Mouse (Mus musculus) olfactory bulb, adult 2 months (tissue): ENCODE results near the gene Olfr279. TPM values are rescaled to one million over a fixed set of nuclear protein-coding genes. Genes with fewer than 3 reads are reported as not detected.

Source experiments
- H3K27ac ChIP-seq: fragments of 200-500 bp; 2 replicates; pipeline ENCODE4 v1.5.1; 2012; ENCODE audit warnings: low read depth, low read length; ENCODE audit not compliant: insufficient read depth
- H3K4me1 ChIP-seq: fragments of 200-500 bp; 2 replicates; pipeline ENCODE4 v1.6.1; 2012; ENCODE audit warnings: low read length; ENCODE audit not compliant: control insufficient read depth, insufficient read depth
- H3K4me3 ChIP-seq: fragments of 200-500 bp; 2 replicates; pipeline ENCODE4 v1.5.1; 2012; ENCODE audit warnings: mild to moderate bottlenecking, low read depth, low read length, moderate library complexity; ENCODE audit not compliant: insufficient read depth
- CTCF ChIP-seq: fragments of 200-500 bp; IDR thresholded peaks from 2 replicates; pipeline ENCODE4 v1.5.1; 2012; ENCODE audit warnings: low read depth, mild to moderate bottlenecking, low read length, moderate library complexity; ENCODE audit not compliant: insufficient read depth
- POLR2A ChIP-seq: fragments of 200-500 bp; IDR thresholded peaks from 2 replicates; pipeline ENCODE4 v1.6.1; 2012; ENCODE audit warnings: mild to moderate bottlenecking, low read depth, low read length, moderate library complexity; ENCODE audit not compliant: insufficient read depth
- WGBS: fragments of 180-500 bp; shearing (Covaris S2); methylation state at CpG from one replicate; pipeline ENCODE4 v1.1.7; 2018; 5-methylcytosine and 5-hydroxymethylcytosine counted together
- polyA plus RNA-seq: library from polyadenylated mRNA; stranded (reverse); fragments of >200 nt; gene quantifications from 2 replicates; pipeline ENCODE4 v1.2.4, GENCODE M21; 2012; ENCODE audit warnings: low replicate concordance; ENCODE audit not compliant: missing spikeins, insufficient read depth, insufficient read length

The Olfr279 gene
- 143 TPM in 1 of 2 replicates, not detected in the other for polyA plus RNA-seq

- Histone ChIP-seq H3K27ac (no peak within 1 kb of the TSS), H3K4me3 (no peak within 1 kb of the TSS), H3K4me1 (peaks cover 2% of the 10 kb centered on the region; the same call in 1 of the 2 replicates)
- TF ChIP-seq CTCF (no peak), POLR2A (no peak)
- 65% methylated on average over 4 of the region's 4 CpGs for whole genome bisulfite sequencing
These were observed at the start of gene Olfr279 for GRCm38 (mm10) chr15:98492102-98492501. Olfr279 (plus strand) TSS chr15:98492402.

DNA sequence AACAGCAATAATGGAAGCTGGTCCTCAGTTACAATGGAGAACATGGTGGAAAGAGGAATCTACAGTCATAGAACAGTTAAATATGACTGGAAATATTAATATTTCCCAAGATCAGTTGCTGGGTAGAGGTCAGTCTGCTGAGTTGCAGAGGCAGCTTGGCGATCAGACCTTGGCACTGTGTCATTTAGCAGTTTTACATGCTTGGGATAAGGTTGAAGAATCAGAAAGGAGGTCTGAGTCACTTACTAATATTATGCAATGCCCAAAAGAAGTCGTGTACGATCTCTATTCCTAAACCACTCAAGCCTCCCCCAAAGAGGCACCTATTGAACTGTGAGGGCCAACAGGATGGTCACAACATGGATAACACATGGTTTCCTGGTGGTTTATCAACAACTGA lies 47.6 kb upstream of the Olfr279 start:
- H3K4me3 ChIP-seq: no peak overlapping the region
- no peak for TF ChIP-seq POLR2A
- TF ChIP-seq CTCF: no peak
- H3K4me1 ChIP-seq: no peaks in the 10 kb centered on the region
- H3K27ac ChIP-seq: no peak overlapping the region
- whole genome bisulfite sequencing: 76% methylated on average over 3 of the region's 3 CpGs

DNA sequence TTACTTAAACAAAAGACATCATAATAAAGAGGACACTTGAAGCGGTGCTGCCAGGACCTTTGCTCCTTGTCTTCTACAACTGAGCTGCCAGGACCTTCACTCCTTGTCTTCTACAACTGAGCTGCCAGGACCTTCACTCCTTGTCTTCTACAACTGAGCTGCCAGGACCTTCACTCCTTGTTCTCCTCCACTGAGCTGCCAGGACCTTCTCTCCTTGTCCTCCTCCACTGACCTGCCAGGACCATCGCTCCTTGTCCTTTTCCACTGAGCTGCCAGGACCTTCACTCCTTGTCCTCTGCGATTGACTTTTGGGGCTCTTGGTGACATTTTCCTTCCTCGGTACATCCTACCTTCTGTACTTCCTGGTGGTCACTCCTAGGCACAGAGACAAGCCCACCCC lies 43.7 kb upstream of the Olfr279 start:
- no peak overlapping the region for H3K4me3 ChIP-seq
- no peaks in the 10 kb centered on the region for H3K4me1 ChIP-seq
- TF ChIP-seq POLR2A (no peak), CTCF (no peak)
- no peak overlapping the region for H3K27ac ChIP-seq
- 53% methylated on average over 4 of the region's 4 CpGs for WGBS

DNA sequence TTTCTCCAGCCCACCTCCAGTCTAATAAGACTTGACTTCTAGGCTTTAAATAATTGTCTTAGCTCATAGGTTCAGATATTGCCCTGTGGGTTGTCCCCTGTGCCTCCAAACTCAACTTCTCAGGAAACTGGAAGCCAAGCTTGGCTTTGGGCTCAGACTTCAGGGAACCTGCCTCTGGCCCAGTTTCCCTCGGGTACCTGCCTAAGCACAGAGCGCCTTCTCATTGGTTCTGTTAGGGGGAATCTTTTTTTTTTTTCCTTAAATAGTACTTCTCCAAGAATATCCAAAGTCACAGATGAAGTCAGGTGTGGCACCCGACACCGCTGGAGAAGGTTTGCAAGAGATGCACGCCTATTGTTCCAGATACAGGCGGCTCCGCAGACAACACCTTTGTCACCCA lies 39.9 kb upstream of the Olfr279 start, which contains the start of gene Olfr281:
Gene Olfr281 (plus strand): TSS at position 301 of the 400 bp plus-strand sequence.
- no peak within 1 kb of the TSS for H3K4me3 ChIP-seq
- H3K27ac ChIP-seq: no peak within 1 kb of the TSS
- 90% methylated on average over 7 of the region's 7 CpGs for WGBS
- TF ChIP-seq CTCF (no peak), POLR2A (no peak)
- H3K4me1 ChIP-seq: no peaks in the 10 kb centered on the region

GRCm38 (mm10) chr15:98469596-98469995 lies 22.6 kb upstream of the Olfr279 start, which contains the start of gene OR5BS1P:
OR5BS1P (plus strand) TSS chr15:98469896.
- Histone ChIP-seq H3K4me1 (no peaks in the 10 kb centered on the region), H3K27ac (no peak within 1 kb of the TSS), H3K4me3 (no peak within 1 kb of the TSS)
- TF ChIP-seq POLR2A (no peak), CTCF (no peak)
- 92% methylated on average over 4 of the region's 4 CpGs for WGBS

DNA sequence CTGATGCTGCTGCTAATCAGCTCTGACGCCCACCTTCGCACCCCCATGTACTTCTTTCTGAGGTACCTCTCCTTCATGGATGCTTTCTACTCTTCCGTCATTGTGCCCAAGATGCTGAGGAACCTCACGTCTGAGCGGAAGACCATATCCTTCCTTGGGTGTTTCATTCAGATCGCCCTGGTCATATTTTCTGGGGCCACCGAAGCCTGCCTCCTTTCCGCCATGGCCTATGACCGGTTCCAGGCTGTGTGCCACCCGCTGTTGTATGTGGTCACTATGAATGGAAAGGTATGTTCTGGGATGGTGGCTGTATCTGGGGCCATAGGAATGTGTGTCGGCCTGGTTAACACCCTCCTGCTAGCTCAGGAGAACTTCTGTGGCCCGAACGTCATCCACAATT lies 20.7 kb upstream of the Olfr279 start:
- H3K4me3 ChIP-seq: no peak overlapping the region
- peaks cover 4% of the 10 kb centered on the region; the same call in 1 of the 2 replicates for H3K4me1 ChIP-seq
- no peak overlapping the region for H3K27ac ChIP-seq
- TF ChIP-seq POLR2A (no peak), CTCF (no peak)
- WGBS: 95% methylated on average over 13 of the region's 13 CpGs

DNA sequence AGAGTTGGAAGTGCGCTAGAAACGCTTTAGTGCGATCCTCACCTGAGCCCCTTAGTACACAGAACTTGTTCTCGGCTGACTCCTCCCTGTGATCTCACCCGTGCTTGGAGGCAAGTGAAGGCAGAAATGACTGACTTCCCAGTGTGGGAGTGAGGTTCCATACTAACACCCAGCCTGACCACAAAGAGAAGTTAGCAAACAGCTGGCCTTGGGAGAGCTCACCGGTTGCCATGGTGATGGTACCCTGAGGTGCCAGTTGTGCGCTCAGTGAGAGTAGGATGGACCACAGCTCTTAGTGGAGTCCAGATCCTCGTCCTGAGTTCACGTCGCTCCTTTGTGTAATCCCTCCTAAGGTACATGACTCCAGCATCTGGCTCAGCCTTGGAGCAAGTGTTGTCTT lies 17.2 kb upstream of the Olfr279 start:
- H3K27ac ChIP-seq: no peak overlapping the region
- H3K4me1 ChIP-seq: peaks cover 4% of the 10 kb centered on the region; the same call in 1 of the 2 replicates
- WGBS: 83% methylated on average over 10 of the region's 10 CpGs
- H3K4me3 ChIP-seq: no peak overlapping the region
- no peak for TF ChIP-seq POLR2A
- no peak for TF ChIP-seq CTCF

GRCm38 (mm10) chr15:98475382-98475781 lies 16.8 kb upstream of the Olfr279 start:
- no peak overlapping the region for H3K4me3 ChIP-seq
- H3K4me1 ChIP-seq: peaks cover 4% of the 10 kb centered on the region; the same call in 1 of the 2 replicates

DNA sequence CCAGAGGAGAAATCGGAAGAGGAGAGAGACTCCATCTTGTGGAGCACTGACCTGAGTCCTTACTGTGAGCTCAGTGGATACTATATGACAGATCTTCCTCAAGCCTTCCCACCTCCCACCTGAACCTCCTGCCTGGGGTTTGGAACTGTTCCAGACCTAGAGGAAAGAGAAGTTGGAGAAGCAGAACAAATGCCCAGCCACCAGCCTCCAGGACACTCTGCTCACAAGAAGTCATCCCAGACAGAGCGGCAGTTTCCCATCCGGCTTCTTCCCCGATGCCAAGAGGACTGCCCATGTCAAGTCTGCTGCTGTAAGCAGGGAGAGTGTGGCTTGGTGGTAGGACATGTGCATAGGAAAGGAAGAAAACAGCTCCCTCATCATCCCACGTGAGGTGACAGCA lies 15.9 kb upstream of the Olfr279 start:
- no peak for TF ChIP-seq CTCF
- no peak for TF ChIP-seq POLR2A
- WGBS: 73% methylated on average over 5 of the region's 5 CpGs
- Histone ChIP-seq H3K4me1 (peaks cover 4% of the 10 kb centered on the region; the same call in 1 of the 2 replicates), H3K4me3 (no peak overlapping the region), H3K27ac (no peak overlapping the region)

More at GRCm38 (mm10) chr15:98475382-98475781, 16.8 kb upstream of the Olfr279 start:
- 61% methylated on average over 10 of the region's 10 CpGs for WGBS
- no peak overlapping the region for H3K27ac ChIP-seq
- TF ChIP-seq POLR2A: no peak
- TF ChIP-seq CTCF: no peak; the same call in 1 of the 2 replicates

DNA sequence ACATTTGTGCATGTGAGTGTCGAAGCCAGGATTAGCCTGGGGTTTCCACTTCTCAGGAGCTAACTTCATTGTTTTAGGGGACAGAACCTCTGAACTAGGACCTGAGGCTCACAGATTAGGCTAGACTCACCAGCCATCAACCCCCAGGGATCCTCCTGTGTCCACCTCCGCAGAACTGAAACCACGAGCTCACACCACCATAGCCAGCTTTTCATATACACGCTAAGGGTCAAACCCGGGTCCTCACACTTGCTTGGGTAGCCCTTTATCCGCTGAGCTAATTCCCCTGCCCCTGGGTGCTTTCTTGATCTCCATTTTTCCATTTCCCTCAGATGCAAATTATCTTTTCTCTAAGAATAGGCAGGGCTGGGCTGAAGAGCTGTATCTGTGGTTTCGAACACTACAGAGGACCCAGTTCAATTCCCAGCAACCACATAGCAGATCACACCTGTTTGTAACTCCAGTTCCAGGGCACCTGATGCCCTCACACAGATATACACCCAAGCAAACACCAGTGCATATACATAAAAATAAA lies 12.6 kb upstream of the Olfr279 start:
- 76% methylated on average over 7 of the region's 7 CpGs for WGBS
- Histone ChIP-seq H3K4me3 (no peak overlapping the region), H3K27ac (no peak overlapping the region), H3K4me1 (peaks cover 4% of the 10 kb centered on the region; the same call in 1 of the 2 replicates)
- TF ChIP-seq CTCF (no peak), POLR2A (no peak)
